Mouse (Mus musculus) embryonic facial prominence, embryonic 14.5 days (tissue): ENCODE measurements around the gene Amz1. TPM values are rescaled to one million over a fixed set of nuclear protein-coding genes. Genes with fewer than 3 reads are reported as not detected.

Source experiments
- ATAC-seq: fragments of 200-750 bp; cut with Nextera tagmentation; 2 replicates; pipeline ENCODE4 v1.8.0; 2017; ENCODE audit warnings: low read depth, moderate number of reproducible peaks, moderate TSS enrichment
- DNase-seq: peaks from one replicate; pipeline ENCODE4 v3.0.0-alpha.2; 2015; ENCODE audit warnings: low spot score
- H3K27ac ChIP-seq: fragments of 300-500 bp; sonication (generic); replicated peaks from 2 replicates; pipeline ENCODE4 v1.5.1; 2014; ENCODE audit warnings: low read depth, mild to moderate bottlenecking, low read length, moderate library complexity
- H3K27me3 ChIP-seq: fragments of 300-500 bp; sonication (generic); replicated peaks from 2 replicates; pipeline ENCODE4 v1.6.1; 2014; ENCODE audit warnings: low read length; ENCODE audit not compliant: control insufficient read depth, insufficient read depth
- H3K36me3 ChIP-seq: fragments of 300-500 bp; sonication (generic); 2 replicates; pipeline ENCODE4 v1.6.1; 2014; ENCODE audit warnings: low read length, mixed read lengths; ENCODE audit not compliant: control insufficient read depth, insufficient read depth
- H3K4me1 ChIP-seq: fragments of 300-500 bp; sonication (generic); 2 replicates; pipeline ENCODE4 v1.6.1; 2014; ENCODE audit warnings: antibody characterized with exemption, low read length; ENCODE audit not compliant: control insufficient read depth, insufficient read depth
- H3K4me2 ChIP-seq: fragments of 300-500 bp; sonication (generic); 2 replicates; pipeline ENCODE4 v1.6.1; 2014; ENCODE audit warnings: low read depth, mild to moderate bottlenecking, low read length, moderate library complexity, mixed read lengths
- H3K4me3 ChIP-seq: fragments of 300-500 bp; sonication (generic); 2 replicates; pipeline ENCODE4 v1.5.1; 2014; ENCODE audit warnings: low read depth, mild to moderate bottlenecking, low read length
- H3K9ac ChIP-seq: fragments of 300-500 bp; sonication (generic); 2 replicates; pipeline ENCODE4 v1.6.1; 2014; ENCODE audit warnings: low read depth, mild to moderate bottlenecking, low read length, moderate library complexity, mixed read lengths
- H3K9me3 ChIP-seq: fragments of 300-500 bp; sonication (generic); 2 replicates; pipeline ENCODE4 v1.6.1; 2016; ENCODE audit warnings: low read length; ENCODE audit not compliant: control insufficient read depth
- WGBS: fragments of 180-500 bp; shearing (Covaris S2); extraction: QIAGEN DNeasy Blood & Tissue Kit; methylation state at CpG from one replicate; pipeline ENCODE4 v1.1.7; 2014; 5-methylcytosine and 5-hydroxymethylcytosine counted together
- polyA plus RNA-seq: library from polyadenylated mRNA; unstranded; fragments of >200 nt; fragmentation: Nextera tagmentation; extraction: Ambion mirVana; gene quantifications from 2 replicates; pipeline ENCODE4 v1.2.1, GENCODE M21; 2014

Gene Amz1
- polyA plus RNA-seq, 1 experiment from 2014 or later = 0.54 TPM

- H3K27me3 ChIP-seq = no peaks in the 10 kb centered on the region
Observed at GRCm38 (mm10) chr5:140705501-140706171, 18.3 kb upstream of the Amz1 start.

GRCm38 (mm10) chr5:140710315-140710714 lies 13.6 kb upstream of the Amz1 start:
- H3K4me2 ChIP-seq = no peak overlapping the region
- ATAC-seq = no peak
- H3K36me3 ChIP-seq = peaks cover 77% of the 10 kb centered on the region

More at GRCm38 (mm10) chr5:140705501-140706171, 18.3 kb upstream of the Amz1 start:
- H3K9me3 ChIP-seq = no peaks in the 10 kb centered on the region
- no peak for ATAC-seq
- peak overlapping the region; percentile 52 for H3K4me3 ChIP-seq
- no peak for DNase-seq
- H3K9ac ChIP-seq = peak overlapping the region; percentile 76
- H3K4me1 ChIP-seq = peaks cover 20% of the 10 kb centered on the region
- H3K27ac ChIP-seq = peak overlapping the region; percentile 72
- 54% methylated on average over 7 of the region's 7 CpGs for WGBS
- H3K4me2 ChIP-seq = peak overlapping the region; percentile 87
- H3K36me3 ChIP-seq = peaks cover 31% of the 10 kb centered on the region

DNA sequence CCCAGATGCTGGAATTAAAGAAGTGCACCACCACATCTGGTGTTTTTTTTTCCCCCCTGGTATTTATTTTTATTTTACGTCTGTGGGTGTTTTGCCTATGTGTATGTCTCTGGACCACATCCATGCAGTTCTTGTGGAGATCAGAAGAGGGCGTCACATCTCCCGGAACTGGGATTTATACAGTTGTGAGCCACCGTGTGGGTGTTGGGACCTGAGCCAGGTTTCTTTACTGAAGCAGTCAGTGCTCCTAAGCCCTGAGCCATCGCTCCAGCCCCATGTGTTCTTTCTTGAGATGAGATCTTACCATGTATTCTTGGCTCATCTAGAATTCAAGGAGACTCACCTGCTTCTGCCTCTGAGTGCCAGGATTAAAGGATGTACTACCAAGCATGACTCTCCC lies 12.9 kb upstream of the Amz1 start:
- peaks cover 85% of the 10 kb centered on the region for H3K36me3 ChIP-seq
- no peak overlapping the region for H3K9ac ChIP-seq

More at GRCm38 (mm10) chr5:140710315-140710714, 13.6 kb upstream of the Amz1 start:
- Histone ChIP-seq H3K27me3 (no peaks in the 10 kb centered on the region), H3K4me3 (no peak overlapping the region), H3K9me3 (no peaks in the 10 kb centered on the region), H3K27ac (no peak overlapping the region), H3K9ac (no peak overlapping the region), H3K4me1 (peaks cover 5% of the 10 kb centered on the region)
- no peak for DNase-seq
- WGBS = 96% methylated on average over 6 of the region's 6 CpGs

DNA sequence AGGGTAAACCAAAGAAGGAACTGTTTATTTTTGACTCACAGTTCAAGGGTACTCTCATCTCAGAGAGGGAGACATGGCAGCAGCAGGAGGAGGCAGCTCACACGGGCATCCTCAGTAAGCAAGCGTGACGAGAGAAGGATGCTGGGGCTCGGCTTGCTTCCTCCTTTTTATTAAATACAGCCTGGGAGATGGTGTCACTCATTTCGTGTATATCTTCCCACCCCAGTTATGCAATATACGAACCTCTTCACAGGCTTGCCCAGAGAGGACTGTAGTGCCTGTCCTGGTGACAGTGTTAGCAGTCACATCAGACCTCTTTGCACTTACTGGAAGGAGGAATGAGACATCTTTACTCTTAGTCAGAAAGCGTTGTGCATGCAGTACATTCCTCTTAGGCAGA lies 3.2 kb upstream of the Amz1 start:
- H3K9ac ChIP-seq = no peak overlapping the region
- no peak overlapping the region for H3K27ac ChIP-seq
- no peak overlapping the region for H3K4me2 ChIP-seq
- no peaks in the 10 kb centered on the region for H3K9me3 ChIP-seq
- no peaks in the 10 kb centered on the region for H3K27me3 ChIP-seq
- WGBS = 72% methylated on average over 7 of the region's 7 CpGs
- DNase-seq (no peak), ATAC-seq (no peak)
- no peak overlapping the region for H3K4me3 ChIP-seq
- peaks cover 37% of the 10 kb centered on the region for H3K36me3 ChIP-seq
- H3K4me1 ChIP-seq = no peaks in the 10 kb centered on the region

More for the DNA sequence above, 12.9 kb upstream of the Amz1 start:
- H3K4me2 ChIP-seq = no peak overlapping the region
- DNase-seq (no peak), ATAC-seq (no peak)
- H3K27ac ChIP-seq = no peak overlapping the region
- no peak overlapping the region for H3K4me3 ChIP-seq
- peaks cover 2% of the 10 kb centered on the region; the same call in 1 of the 2 replicates for H3K4me1 ChIP-seq
- no peaks in the 10 kb centered on the region for H3K27me3 ChIP-seq
- WGBS = 82% methylated on average over 5 of the region's 5 CpGs
- no peaks in the 10 kb centered on the region for H3K9me3 ChIP-seq

GRCm38 (mm10) chr5:140722121-140722520 lies 1.8 kb upstream of the Amz1 start:
- DNase-seq (no peak), ATAC-seq (no peak)
- 75% methylated on average over 3 of the region's 3 CpGs for WGBS
- Histone ChIP-seq H3K27me3 (no peaks in the 10 kb centered on the region), H3K9me3 (no peaks in the 10 kb centered on the region), H3K4me2 (no peak overlapping the region), H3K27ac (no peak overlapping the region), H3K9ac (no peak overlapping the region), H3K4me1 (no peaks in the 10 kb centered on the region), H3K4me3 (no peak overlapping the region), H3K36me3 (peaks cover 24% of the 10 kb centered on the region)

DNA sequence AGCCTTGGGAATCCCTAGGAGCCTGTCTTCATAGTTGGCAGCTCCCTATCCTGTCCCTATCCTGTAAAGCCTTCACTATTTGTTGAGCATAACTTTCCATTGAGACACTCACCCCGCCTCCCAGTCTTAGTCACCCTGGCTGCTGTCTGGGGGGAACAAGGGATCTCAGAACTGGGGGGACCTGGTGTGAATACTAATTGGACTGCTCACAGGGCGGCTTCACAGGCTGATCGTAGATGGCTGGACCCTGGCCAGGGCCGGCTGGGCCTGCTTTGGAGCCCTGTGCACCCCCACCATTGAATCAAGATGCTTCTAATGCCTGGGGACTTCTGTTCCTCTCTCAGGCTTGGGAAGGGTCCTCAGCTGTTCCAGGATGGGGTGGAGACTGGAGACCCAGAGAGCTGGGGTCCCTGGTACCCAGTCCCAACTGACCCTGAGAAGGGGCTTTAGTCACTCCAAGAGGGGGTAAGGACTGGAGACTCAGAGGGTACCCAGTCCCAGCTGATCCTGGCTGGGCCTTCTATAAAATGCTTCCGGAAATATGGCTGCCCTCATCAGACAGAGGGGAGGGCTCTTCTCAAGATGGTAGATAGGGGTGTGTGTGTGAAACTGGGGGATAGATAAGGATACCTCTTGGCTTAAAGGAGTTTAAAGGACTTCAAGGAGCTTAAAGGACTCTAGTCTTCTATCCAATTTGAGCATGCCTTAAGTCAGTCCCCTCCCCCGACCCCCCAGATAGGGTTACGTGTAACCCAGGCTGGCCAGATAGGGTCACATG lies 2.3 kb downstream of the Amz1 start:
- no peak for ATAC-seq
- Histone ChIP-seq H3K4me1 (no peaks in the 10 kb centered on the region), H3K9ac (no peak overlapping the region), H3K27ac (no peak overlapping the region), H3K9me3 (no peaks in the 10 kb centered on the region), H3K4me2 (no peak overlapping the region), H3K27me3 (no peaks in the 10 kb centered on the region), H3K4me3 (no peak overlapping the region), H3K36me3 (no peaks in the 10 kb centered on the region)
- no peak for DNase-seq
- WGBS = 76% methylated on average over 7 of the region's 7 CpGs

GRCm38 (mm10) chr5:140726946-140727740 lies 3.2 kb downstream of the Amz1 start:
- Histone ChIP-seq H3K27ac (no peak overlapping the region), H3K4me2 (no peak overlapping the region), H3K36me3 (no peaks in the 10 kb centered on the region), H3K9ac (no peak overlapping the region), H3K4me3 (no peak overlapping the region), H3K27me3 (no peaks in the 10 kb centered on the region), H3K4me1 (no peaks in the 10 kb centered on the region), H3K9me3 (no peaks in the 10 kb centered on the region)
- ATAC-seq = no peak
- 85% methylated on average over 15 of the region's 17 CpGs for WGBS
- no peak for DNase-seq

GRCm38 (mm10) chr5:140731040-140731797 lies 7.3 kb downstream of the Amz1 start:
- no peak overlapping the region for H3K4me3 ChIP-seq
- DNase-seq = no peak
- no peaks in the 10 kb centered on the region for H3K36me3 ChIP-seq
- H3K27me3 ChIP-seq = peaks cover 16% of the 10 kb centered on the region
- peaks cover 4% of the 10 kb centered on the region; the same call in 1 of the 2 replicates for H3K4me1 ChIP-seq
- H3K4me2 ChIP-seq = no peak overlapping the region
- WGBS = 83% methylated on average over 11 of the region's 11 CpGs
- peaks cover under 1% of the 10 kb centered on the region for H3K9me3 ChIP-seq
- ATAC-seq = no peak
- H3K27ac ChIP-seq = no peak overlapping the region
- H3K9ac ChIP-seq = no peak overlapping the region
